Mouse (Mus musculus): ENCODE data around the gene Rhbdf2.

Rhbdf2 gene

DNA sequence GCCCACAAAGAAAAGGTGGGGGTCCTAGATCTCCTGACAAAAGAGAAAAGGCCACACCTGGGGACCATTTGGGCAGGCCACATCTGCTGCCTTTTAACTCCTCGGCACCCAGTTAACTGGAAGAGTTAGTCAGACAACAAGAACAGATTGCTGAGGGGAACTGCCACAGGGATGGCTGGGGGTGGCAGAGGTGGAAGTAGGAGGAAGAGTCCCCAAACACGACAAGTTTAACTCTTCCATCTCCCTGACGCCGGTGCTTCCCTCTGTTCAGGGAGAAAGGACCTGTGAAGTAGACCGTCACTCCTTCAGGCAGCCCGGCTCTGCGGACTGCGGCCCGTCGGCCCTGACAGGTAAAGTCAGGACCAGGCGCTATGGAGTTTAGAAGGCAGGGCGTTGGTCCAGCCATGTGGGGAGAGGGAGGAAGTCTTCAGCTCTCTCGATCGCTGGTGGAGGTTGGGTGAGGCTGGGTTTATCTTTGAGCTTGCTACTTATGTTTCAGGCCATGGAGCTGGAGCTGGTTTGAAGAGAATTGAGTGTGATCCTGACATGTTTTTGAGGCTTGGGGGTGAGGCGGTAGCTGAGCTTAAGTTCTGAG, 32.3 kb upstream of the Rhbdf2 start:
- DNase-seq (ENCODE audit: low spot score in 2 of 2) = no peak

DNA sequence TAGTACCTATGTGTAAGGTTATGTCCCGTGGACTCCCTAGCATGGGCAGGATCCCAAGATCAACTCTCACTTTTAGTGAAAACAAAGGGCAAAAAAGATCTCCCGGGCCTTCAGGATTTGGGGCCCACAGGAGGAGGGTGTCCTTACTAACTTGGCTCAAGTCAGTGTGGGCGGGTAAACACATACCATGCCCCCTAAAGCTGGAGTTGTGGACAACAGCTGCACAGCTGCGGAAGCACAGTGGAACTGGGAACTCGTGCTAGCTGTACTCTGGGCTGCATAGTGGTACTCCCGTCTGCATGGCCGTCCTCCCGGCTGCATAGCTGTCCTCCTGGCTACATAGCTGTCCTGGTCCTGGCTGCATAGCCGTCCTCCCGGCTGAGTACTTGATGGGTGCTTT, 31.4 kb upstream of the Rhbdf2 start:
- no peak for DNase-seq (ENCODE audit: low spot score in 2 of 2)

DNA sequence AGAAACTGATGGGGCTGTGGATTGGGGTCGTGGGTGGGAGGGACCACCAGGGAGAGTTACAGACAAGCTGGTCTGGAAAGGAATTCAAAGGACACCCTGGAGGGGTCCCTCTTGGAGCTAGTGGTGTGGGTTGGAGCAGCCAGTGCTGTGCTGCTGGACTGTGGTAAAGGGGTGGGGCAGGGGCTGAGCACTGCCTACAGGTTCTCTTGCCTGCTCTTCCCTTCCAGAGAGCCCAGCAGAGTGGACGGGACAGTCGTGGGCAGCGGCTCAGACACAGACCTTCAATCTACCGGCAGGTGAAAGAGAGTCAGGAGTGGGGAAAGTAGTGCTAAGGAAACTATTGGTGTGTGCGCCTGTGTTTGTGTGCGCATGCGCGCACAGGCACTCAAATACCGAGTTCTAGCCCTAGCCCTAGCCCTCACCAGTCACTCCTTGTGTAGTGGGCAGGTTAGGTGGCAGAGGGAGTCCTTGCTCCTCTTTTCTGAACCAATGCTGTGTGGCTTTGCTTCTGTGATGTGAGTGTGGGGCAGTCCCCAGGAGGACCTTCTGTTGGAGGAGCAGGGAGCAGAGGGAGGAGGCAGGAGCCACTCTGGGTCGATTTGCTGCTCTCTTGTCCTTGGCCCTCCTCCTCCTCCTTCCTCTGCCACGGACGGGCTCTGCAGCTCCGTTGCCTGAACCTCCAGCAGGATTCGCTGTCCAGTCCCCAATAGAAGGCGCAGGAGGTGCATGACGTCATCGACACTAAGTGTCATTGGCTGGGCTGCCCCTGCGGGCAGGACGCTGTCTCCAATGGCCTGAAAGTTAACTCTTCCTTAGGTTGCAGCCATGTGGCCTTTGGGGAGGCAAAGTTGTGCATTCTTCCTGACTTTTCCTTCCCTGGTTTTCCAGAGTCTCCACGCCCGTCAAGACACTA, 30.7 kb upstream of the Rhbdf2 start:
- DNase-seq (ENCODE audit: low spot score in 2 of 2) = peak; percentile 76 to 78

DNA sequence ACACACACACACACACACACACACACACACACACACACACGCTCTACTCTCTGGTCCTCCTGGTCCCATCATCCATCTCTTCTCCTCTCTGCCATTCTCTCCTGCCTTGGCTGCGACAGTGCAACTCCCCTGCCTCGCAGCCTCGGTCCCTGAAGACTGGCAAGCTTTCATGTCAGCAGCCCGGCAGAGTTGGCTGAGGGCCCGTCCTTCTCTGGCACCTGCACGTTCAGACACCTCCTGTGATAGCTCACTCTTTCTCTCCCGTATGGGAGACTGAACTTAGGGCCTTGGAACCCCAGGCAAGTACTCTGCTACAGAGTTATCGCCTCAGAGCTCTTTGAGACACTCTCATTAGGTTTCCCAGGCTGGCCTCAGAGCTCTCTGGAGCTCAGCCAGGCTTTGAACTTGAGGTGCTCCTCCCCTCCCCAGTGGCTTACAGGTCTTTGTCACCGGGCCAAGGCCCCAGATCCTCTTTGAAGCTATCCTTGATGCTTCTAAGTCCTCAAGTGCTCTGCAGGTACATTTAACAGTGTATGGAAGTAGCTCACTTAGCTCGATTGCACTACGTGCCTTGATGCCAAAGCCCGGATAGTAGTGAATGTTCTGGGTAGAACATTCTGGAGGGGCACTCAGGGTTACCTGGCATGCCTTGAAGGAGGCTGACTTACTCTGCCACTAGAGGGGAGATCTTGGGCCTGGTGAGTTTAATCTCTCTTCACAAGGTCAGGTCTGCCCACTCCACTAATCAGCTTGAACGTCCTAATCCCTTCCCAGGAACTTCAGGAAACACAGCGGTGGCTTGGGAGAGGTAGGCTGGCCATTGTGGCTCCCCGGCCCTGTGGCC, 29.8 kb upstream of the Rhbdf2 start:
- no peak for DNase-seq (ENCODE audit: low spot score in 2 of 2)

DNA sequence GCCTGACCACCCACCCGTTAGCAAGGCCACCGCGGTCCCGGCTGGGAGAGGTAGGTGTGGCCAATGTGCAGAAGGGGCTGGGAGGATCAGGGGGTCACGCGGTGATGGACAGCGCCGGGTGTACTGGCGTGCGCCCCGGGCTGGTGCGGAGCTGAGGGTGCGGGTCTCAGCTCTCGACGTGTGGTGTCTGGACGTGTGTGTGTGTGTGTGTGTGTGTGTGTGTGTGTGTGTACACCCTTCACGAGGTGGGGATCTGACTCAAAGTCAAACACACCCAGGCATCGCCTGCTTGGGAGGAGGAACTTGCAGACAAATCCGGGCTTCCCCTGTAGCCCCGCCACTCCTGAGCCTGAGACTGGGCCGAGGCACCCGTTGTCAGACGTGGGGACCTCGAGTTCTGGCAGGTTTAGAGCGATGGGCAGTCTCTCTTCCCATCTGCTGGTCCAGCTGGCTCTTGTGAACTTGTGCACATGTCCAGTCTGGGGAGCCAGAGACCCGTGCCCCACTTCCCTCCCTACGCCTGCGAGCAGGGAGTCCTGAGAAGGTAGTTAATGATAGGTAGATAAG, 27.5 kb upstream of the Rhbdf2 start, which contains the start of gene Cygb:
Cygb (minus strand) TSS at position 59 of the 567 bp plus-strand sequence.
- DNase-seq (ENCODE audit: low spot score in 2 of 2) = no peak

DNA sequence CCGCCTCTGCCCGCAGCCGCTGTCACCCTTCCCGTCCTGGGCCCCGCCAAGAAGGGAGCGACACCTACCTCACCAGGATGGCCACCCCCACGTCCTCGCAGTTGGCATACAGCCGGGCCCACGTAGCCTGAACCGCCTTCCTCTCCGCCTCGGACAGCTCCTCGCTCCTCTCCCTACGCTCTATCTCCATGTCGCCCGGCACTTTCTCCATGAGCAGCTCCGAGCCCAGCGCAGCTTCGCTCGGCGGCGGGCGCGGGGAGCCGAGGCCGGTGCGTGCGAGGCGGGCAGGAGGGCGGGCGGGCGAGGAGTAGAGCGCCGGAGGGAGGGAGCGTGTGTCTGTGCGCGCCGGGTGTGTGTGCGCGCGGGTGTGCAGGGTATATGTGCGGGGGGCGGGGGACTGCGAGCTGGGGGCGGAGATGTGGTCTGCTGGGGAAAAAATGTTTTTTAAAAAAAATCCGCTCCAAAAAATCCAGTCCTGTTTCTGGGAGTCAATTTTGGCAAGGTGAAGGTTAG, 26.9 kb upstream of the Rhbdf2 start:
- no peak for DNase-seq (ENCODE audit: low spot score in 2 of 2)

DNA sequence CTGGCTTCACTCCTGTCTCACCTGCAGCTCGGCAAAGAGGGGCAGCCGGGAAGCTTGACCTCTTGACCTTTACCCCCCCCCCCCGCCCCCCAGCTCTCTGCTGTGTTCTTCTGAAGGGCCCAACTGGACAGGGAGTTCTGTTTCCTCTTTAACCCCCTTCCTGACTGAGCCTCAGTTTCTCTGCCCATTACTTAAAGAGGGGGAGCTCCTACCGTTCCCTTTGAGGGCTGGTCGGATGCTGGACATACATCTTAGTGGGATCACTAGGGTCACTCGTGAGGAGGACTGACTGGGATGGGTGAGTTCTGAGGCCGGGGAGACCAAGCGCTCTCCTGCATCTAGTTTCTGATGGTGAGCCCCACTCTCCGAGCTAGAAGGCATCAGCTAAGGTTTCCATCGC, 26.4 kb upstream of the Rhbdf2 start, which contains the start of gene Prcd:
Prcd (plus strand) TSS at position 301 of the 400 bp plus-strand sequence.
- no peak for DNase-seq (ENCODE audit: low spot score in 2 of 2)

DNA sequence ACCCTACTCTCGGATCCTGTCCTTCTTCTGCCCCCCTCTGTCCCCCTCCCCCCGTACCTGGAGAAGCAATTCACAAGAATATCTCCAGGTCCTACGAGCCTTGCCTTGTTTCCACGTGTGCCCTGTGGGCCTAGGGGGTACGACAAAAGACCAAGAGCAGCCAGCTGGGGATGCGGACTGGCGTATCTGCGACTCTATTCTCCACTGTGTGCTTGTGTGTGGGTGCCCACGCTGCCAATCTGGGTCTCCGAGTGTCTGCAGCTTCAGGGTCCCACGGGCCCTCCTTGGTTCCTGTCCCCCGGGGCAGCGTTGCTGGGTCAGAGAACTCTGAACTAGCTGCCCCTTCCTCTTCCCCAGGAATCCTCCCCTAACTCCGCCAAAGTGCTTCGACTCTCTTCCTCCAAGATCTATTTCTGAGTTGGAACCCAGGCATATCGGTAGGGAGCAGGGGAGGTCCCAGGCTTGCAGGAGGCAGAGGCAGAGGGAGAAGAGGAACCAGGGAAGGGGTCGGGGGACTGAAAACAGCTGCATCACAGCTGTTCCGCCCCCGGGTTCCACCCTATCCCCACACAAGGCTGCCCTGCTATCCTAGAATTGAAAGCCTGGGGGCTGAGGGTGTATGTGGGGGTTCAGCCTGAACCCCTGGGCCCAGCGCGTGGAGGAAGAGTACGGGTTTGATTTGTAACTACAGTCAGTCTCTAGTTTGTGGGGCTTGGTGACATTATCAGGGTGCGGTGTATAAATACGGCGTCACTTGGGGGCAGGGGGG, 25.7 kb upstream of the Rhbdf2 start:
- DNase-seq (ENCODE audit: low spot score in 2 of 2) = no peak

DNA sequence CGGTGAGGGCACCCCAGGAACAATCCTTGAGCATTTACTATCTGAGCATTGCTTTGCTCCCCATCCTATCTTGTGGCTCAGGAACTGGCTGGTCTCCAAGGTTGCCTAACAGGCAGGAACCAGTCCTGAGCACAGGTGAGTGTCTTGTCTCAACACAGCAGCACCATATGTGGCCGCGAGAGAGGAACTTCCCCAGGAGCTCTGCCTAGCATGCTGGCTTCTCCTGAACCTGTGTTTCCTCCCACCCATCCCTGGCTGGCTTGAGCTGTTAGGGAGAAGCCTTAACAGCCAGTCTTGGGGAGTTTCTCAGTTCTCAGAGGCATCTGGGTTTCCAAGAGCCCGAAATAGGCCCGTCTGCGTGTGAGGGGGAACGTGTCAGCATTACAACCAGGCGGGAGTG, 24.5 kb upstream of the Rhbdf2 start:
- no peak for DNase-seq (ENCODE audit: low spot score in 2 of 2)

DNA sequence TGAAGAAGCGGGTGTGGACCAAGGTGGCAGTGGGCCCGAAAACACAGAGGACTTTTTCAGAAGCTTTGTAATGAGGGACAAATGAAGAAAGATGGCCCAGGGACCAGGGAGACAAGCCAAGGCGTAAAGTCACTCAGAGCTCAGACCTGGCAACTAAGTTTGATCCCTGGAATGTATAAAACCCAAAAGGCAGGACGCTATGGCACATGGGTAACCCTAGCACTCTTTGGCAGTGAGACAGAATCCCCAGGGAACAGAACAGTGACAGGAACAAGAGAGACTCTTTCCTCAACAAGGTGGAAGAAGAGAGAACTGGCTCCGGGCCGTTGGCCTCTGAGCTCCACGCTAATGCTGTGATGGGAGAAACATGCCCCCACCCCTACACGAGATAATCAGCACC, 24.0 kb upstream of the Rhbdf2 start:
- DNase-seq (ENCODE audit: low spot score in 2 of 2) = no peak

DNA sequence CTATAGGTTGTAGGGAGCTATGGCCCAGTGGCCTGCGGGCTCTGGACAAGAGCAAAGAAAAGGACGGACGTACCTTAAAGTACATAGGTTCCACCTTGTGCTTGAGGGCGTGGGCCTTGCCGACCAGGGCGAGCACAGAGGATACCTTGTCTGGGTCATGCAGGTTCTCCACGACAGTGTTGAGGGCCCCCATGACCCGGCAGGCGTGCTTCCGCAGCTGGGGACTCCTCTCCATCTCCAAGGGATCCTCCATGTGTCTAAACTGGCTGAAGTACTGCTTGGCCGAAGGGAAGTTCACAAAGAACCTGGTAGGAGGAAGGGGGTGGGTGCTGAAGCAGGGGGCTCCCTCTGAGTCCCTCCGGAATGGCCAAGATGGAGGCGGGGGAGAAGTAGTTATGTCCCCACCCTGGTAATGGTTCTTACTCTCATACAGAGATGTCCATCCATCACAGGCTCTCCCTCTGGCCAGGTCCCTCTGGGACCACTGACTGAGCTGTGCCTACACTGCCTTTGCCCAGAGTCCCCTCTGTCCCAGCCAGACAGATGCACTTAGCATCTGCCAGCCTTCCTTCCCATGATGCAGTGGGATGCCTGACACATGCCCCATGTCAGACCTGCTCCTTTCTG, 23.0 kb upstream of the Rhbdf2 start:
- no peak for DNase-seq (ENCODE audit: low spot score in 2 of 2)

DNA sequence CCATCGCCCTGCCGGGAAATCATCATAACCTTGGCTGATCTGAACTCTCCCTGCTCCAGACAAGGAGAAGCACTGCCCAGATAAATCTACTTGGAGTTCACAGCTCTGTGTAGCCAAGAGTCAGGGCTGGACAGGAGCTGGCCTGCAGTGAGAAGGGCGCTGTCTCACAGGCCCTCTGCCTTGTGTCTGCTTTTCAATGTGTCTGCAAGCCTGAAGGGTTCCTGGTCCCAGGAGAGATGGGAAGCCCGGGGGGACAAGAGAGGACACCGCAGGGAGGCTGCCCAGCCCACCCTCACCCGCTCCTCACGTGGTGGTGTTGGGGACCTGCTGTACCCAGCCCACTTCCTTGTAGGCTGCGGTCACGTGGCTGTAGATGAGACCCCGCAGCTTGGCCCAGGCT, 22.2 kb upstream of the Rhbdf2 start:
- DNase-seq (ENCODE audit: low spot score in 2 of 2) = no peak

DNA sequence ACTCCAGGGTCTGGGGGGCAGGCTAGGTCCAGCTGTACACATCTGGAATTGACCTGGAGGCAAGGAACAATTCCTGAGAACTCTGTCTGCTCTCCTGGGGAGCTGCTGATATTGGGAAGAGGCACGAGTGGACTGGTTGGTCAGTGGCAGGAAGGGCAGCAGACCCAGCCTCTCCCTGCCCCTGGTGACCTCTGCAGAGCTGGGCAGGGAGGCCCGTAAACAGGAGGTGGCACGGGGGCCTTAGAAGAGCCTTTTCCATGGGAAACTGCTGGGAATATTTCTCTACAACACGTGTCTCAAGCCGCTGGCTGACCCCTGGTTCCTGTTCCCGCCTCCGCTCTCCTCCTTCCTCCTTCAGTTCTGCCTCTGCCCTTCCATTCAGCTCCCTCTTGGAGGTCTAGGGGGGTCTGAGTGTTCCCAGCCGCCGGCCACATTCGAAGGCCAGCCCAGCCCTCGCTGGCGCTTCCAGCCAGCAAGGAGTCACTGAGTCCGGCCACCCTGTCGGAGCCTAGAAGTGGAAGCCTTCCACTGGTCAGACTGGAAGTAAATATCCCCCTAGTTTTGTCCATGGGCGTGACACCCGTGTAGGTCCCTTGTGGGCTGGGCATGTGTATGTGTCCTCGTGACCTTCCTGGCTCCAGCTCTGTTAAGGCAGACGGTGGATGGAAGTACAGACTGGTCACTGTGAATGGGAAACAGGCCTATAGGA, 21.5 kb upstream of the Rhbdf2 start:
- DNase-seq (ENCODE audit: low spot score in 2 of 2) = no peak

DNA sequence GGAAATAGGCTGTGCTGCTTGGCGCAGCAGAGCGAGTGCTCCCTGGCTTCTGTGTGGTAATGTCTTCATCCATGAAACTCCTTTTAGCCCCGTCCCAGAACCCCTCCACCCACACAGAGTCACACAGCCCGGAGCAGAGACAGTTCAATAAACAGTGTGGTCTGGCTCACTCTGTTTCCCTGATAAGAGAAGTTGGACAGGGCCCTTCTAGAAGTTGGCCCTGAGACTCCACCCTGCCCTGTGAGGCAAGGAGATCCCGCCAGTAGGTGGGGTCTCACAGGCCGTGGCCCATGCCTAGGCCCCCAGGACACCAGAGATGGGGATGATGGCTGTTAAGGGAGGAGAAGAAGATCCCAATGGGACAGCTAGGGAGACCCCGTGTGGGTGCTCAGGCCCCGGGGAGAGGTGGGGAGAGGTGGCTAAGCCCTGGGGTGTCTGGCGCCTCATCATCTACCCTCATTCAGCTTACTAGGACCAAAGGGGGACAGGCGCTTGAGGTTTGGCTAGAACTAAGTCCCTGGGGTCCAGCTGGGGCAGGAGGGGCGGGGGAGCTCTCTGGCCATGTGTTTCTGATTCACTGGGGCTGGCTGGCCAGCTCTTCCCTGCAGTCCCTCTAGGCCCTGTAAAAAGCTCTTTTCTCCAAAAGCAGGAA, 20.6 kb upstream of the Rhbdf2 start:
- no peak for DNase-seq (ENCODE audit: low spot score in 2 of 2)

DNA sequence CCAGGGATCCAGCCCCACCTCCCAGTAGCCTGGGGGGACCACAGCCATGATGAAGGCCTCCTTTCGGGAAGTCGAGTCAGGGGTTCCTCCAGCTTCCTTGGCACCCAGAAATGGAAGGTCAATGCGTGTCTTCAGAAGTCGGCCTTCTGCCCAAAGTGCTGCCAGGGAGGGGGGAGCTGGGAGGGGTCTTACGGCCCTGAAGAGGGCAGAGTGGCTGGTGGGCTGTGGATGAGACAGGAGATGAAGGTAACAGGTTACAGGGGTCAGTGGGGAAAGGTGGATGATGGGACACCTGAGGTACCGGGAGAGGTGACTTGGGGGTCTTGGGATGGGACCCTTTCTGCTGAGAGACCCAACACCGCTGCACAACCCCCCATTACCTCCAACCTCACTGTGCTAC, 20.0 kb upstream of the Rhbdf2 start:
- DNase-seq (ENCODE audit: low spot score in 2 of 2) = no peak

DNA sequence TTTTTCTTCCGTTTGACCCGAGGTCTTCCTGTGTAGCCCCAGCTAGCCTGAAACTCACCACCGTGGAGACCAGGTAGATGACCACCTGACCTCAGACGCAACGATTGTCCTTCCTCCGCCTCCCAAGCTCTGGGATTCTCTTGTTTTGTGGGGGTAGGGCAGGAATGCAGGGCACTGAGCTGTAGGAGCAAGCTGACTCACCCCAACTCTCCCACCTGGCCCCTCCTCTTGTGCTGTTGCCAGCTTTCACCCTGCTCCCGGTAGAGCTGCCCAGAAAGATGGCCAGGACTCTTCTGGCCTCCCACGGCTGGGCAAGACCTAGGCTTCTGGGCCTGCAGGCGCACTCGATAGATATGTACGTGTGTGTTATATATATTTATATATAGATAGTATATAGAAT, 19.3 kb upstream of the Rhbdf2 start:
- DNase-seq (ENCODE audit: low spot score in 2 of 2) = no peak

DNA sequence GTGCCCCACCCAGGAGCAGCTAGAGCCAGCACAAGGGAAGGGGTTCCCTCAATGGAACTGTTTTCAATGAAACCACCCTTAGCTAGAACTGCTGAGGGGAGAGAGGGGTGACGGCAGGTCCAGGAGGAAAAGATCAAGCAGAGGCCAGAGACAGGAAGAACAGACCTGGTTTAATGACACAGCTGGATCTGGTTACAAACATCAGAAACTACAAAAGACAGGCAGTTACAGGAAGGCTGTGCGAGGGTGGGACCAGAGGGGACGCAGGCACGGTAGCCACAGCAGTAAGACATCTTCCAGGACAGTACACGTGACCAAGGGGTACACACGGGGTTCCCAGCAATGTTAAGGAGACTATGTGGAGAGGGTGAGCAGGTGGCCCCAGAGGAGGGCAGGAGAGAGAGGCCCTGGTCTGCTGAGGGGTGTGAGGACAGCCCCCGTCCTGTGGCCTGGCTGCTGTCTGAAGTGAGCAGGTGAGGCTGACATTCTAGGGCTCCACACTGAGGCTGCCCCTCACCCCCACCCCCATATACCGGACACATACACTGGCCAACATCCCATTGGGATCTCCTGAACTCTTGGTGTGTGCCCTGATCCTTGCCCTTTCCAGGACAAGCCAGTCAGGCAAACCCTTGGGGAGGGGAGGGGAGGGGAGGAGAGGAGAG, 18.8 kb upstream of the Rhbdf2 start:
- no peak for DNase-seq (ENCODE audit: low spot score in 2 of 2)

DNA sequence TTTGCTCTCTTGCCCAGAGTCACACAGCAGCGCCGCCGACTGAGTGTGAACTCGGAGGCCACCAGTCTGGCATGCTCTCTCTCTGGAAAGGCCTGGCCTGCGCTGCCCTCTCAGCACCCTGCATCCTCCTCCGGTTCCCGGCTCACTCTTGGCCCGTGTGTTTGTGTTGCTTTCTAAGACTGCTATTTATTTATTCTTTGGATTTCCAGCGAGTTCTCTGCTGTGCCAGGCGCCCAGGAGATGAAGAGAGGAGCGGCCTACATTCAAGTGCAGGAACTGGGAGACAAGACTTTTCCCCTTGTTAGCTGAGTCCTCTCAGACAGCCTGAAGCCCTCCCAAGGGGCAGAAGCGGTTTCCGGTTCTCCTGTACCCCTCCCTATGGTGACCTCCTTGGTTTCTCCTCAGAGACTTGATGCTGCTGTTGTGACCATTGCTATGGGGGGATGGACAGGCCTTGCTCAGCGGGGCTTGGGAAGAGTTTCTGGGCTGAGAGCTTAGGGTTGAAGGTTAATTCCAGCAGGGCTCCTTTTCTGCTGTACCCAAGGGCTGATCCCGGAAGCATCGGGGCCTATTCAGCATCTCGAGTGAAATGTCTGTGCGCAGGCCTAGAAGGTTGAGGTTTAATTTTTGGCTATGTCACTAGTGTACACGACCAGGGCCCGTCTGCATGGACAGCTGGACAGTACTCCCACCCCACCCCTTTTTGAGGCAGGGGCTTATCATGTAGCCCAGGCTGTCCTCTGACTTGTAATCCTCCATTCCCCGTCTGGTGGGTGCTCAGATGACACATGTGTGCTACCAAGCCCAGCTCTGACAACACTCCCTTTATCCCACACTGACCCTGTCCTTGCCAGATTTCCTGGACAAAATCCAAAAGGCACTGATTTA, 17.6 kb upstream of the Rhbdf2 start:
- DNase-seq (ENCODE audit: low spot score in 2 of 2) = no peak
